ENCODE assay signal across 8 mouse cellular contexts in the genomic region with DNA sequence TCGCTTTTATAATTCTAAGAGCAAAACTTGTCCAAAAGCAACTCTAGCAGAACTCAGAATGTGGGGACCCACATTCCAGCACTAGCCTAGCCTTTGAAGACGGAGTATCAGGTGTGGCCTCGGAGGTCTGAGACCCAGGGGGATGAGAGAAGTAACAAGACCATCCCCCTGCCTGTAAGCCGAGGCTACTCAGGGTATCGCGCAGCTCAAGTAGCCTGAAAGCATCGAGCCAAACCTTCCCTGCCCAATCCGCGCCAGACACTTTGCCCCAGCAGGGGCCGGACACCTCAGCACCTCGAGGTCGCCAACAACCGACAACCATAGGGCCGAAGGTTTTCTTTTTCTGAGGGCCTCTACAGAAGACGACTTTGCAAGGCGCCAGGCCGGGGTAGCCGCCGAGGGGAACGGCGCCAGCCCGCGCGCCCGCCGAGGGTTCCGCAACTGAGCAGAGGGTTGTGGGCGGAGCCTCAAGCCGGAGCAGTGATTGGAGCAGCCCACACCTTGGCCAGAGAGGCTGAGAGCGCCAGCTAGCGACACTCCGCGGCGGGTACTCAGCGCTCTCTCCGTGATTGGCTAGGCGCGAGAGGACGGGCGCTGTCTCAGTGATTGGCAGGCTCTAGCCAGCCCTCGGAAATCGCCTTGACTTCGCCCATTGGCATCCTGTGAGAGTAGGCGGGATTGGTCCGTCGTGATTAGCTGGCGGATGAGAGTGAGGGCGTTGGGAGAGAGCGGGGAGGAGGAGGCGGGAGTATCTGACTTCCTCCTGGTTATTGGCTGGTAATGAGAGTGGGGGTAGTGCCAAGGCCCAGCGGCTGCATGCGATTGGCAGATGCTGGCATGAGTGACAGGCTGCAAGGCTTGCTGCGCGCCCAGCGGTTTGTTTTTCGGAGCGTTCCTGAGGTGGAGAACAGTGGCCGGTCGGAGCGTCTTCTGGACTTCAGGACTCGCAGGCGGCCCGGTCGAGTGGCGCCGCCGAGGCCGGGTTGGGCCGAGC. TPM values are rescaled to one million over a fixed set of nuclear protein-coding genes. Genes with fewer than 3 reads are reported as not detected.
DNase-seq lines count a peak whose midpoint lies in the region; ATAC-seq lines count a peak whose summit lies in the region.

Gene Map3k3, plus strand, starts transcription at position 906 of the 994 bp plus-strand sequence.

- under 1% methylated on average over 69 of the region's 69 CpGs for whole genome bisulfite sequencing in heart, embryonic 13.5 days
- WGBS in liver, embryonic 12.5 days (ENCODE audit: insufficient replicate concordance), result under 1% methylated on average over 69 of the region's 69 CpGs
- WGBS in stomach, embryonic 15.5 days, result under 1% methylated on average over 69 of the region's 69 CpGs

- no peaks in the 10 kb centered on the region for H3K9me3 ChIP-seq in heart, embryonic 13.5 days
- H3K9me3 ChIP-seq in liver, embryonic 12.5 days (replicated peaks), result no peaks in the 10 kb centered on the region
- H3K9me3 ChIP-seq in stomach, embryonic 15.5 days, result no peaks in the 10 kb centered on the region

- H3K4me3 ChIP-seq in brown adipose tissue, adult 24 weeks (ENCODE audit: insufficient read depth, low read depth, low read length), result peak within 1 kb of the TSS; percentile 96
- peak within 1 kb of the TSS; percentile 99 for H3K4me3 ChIP-seq in heart, embryonic 13.5 days
- peak within 1 kb of the TSS; percentile 74 for H3K4me3 ChIP-seq in liver, embryonic 12.5 days
- peak within 1 kb of the TSS; percentile 99 for H3K4me3 ChIP-seq in stomach, embryonic 15.5 days (replicated peaks)

- no peaks in the 10 kb centered on the region for H3K27me3 ChIP-seq in heart, embryonic 13.5 days (replicated peaks)
- peaks cover 29% of the 10 kb centered on the region for H3K27me3 ChIP-seq in liver, embryonic 12.5 days (replicated peaks)
- no peaks in the 10 kb centered on the region for H3K27me3 ChIP-seq in stomach, embryonic 15.5 days (replicated peaks)

- H3K4me1 ChIP-seq in brown adipose tissue, adult 24 weeks (ENCODE audit: control insufficient read depth, insufficient read depth, insufficient read length, low read length), result peaks cover 8% of the 10 kb centered on the region; the same call in 1 of the 2 replicates
- H3K4me1 ChIP-seq in heart, embryonic 13.5 days, result peaks cover 20% of the 10 kb centered on the region
- H3K4me1 ChIP-seq in liver, embryonic 12.5 days, result peaks cover 28% of the 10 kb centered on the region
- peaks cover 6% of the 10 kb centered on the region for H3K4me1 ChIP-seq in stomach, embryonic 15.5 days

- peak; percentile 99 for DNase-seq in CD4-positive, CD25-positive, alpha-beta regulatory T cell, adult 2 months (ENCODE audit: low read depth, low spot score)
- peak; percentile 99 for DNase-seq in fat pad, adult 2 months (ENCODE audit: extremely low read depth, low read depth, low spot score)
- DNase-seq in kidney, postnatal 10 days, result peak; percentile 99
- peak; percentile 99 for DNase-seq in natural killer cell, adult 2 months (ENCODE audit: low spot score in 2 of 2)

- ATAC-seq in heart, embryonic 13.5 days (ENCODE audit: extremely low read depth, insufficient number of reproducible peaks, low FRiP score, low TSS enrichment), result peak; percentile 99
- peak; percentile 98 for ATAC-seq in liver, embryonic 12.5 days
- peak; percentile 98 for ATAC-seq in stomach, embryonic 15.5 days (ENCODE audit: insufficient read depth, low FRiP score, low read depth)

- no peaks in the 10 kb centered on the region for H3K36me3 ChIP-seq in heart, embryonic 13.5 days
- no peaks in the 10 kb centered on the region for H3K36me3 ChIP-seq in liver, embryonic 12.5 days
- H3K36me3 ChIP-seq in stomach, embryonic 15.5 days, result no peaks in the 10 kb centered on the region

- peak within 1 kb of the TSS; percentile 88 for H3K27ac ChIP-seq in brown adipose tissue, adult 24 weeks (replicated peaks; ENCODE audit: low read depth, low read length)
- peak within 1 kb of the TSS; percentile 99 for H3K27ac ChIP-seq in heart, embryonic 13.5 days (replicated peaks)
- H3K27ac ChIP-seq in liver, embryonic 12.5 days, result peak within 1 kb of the TSS; percentile 89
- peak within 1 kb of the TSS; percentile 97 for H3K27ac ChIP-seq in stomach, embryonic 15.5 days

- peak within 1 kb of the TSS; percentile 98 for H3K9ac ChIP-seq in heart, embryonic 13.5 days
- peak within 1 kb of the TSS; percentile 81 for H3K9ac ChIP-seq in liver, embryonic 12.5 days
- H3K9ac ChIP-seq in stomach, embryonic 15.5 days, result peak within 1 kb of the TSS; percentile 87

- peak within 1 kb of the TSS; percentile 76 for H3K4me2 ChIP-seq in heart, embryonic 13.5 days
- peak within 1 kb of the TSS; percentile 99 for H3K4me2 ChIP-seq in liver, embryonic 12.5 days
- H3K4me2 ChIP-seq in stomach, embryonic 15.5 days, result peak within 1 kb of the TSS; percentile 80

RNA-seq across cellular contexts. Expression of gene Map3k3, which starts in this region (rescaled TPM):
- polyA plus RNA-seq in brown adipose tissue, adult 24 weeks (2012; ENCODE audit: insufficient read depth, insufficient read length, missing spikeins), result 8.8 and 10.1 TPM in 2 replicates
- 20.5 and 21.3 TPM in 2 replicates for polyA plus RNA-seq in heart, embryonic 13.5 days (2015; fragmentation: Nextera tagmentation; extraction: Ambion mirVana)
- polyA plus RNA-seq in liver, embryonic 12.5 days (2016; fragmentation: Nextera tagmentation; extraction: Ambion mirVana), result 9.7 and 11.2 TPM in 2 replicates
- 18.0 and 19.5 TPM in 2 replicates for polyA plus RNA-seq in stomach, embryonic 15.5 days (2015; fragmentation: Nextera tagmentation; extraction: Ambion mirVana)

Comparison
In these comparisons a context has a peak if more than half of its experiments do, and no peak if none do; other contexts are left out.
1. Peak in every context shown above with its lines: DNase-seq, ATAC-seq, H3K4me3 ChIP-seq and H3K27ac ChIP-seq.